Mouse (Mus musculus): Measurements from ENCODE around the gene Gan. TPM values are rescaled to one million over a fixed set of nuclear protein-coding genes. Genes with fewer than 3 reads are reported as not detected.

Gan gene
- total and polyA plus RNA-seq, 3 experiments: 1.5 to 2.9 (median 2.8) TPM

- TF ChIP-seq USF1 (IDR thresholded peaks at IDR 0.05; ENCODE audit: low read depth, low read length) (no peak), ZC3H11A (IDR thresholded peaks at IDR 0.05; ENCODE audit: low read depth, low read length) (peak; percentile 77), E2F4 (IDR thresholded peaks at IDR 0.05; ENCODE audit: insufficient replicate concordance, low read depth, low read length) (no peak), GABPA (IDR thresholded peaks at IDR 0.05; ENCODE audit: insufficient replicate concordance, low read depth, low read length) (no peak), MAZ (IDR thresholded peaks at IDR 0.05; ENCODE audit: low read depth, low read length) (peak; percentile 59; the same call in 1 of the 2 replicates), MAX (IDR thresholded peaks at IDR 0.05; ENCODE audit: low read length) (peak; percentile 14; the same call in 1 of the 2 replicates), MXI1 (IDR thresholded peaks at IDR 0.05; ENCODE audit: low read depth, low read length) (0 out of 2 replicates have a peak, but pooled peaks have one; percentile 47), ZKSCAN1 (IDR thresholded peaks at IDR 0.05; ENCODE audit: borderline replicate concordance, low read depth, low read length) (no peak), BHLHE40 (IDR thresholded peaks at IDR 0.05; ENCODE audit: low read depth, low read length) (0 out of 2 replicates have a peak, but pooled peaks have one; percentile 31)
These were observed 66.7 kb downstream of the Gan start (continued) for GRCm38 (mm10) chr8:117224630-117225029.

- no peak for DNase-seq (ENCODE audit: extremely low read depth)
- no peaks in the 10 kb centered on the region for H3K27me3 ChIP-seq (replicated peaks)
- TF ChIP-seq RCOR1 (conservative IDR thresholded peaks at IDR 0.05; ENCODE audit: low read depth, low read length) (no peak), IRF4 (IDR thresholded peaks at IDR 0.05; ENCODE audit: low read depth, low read length) (no peak), UBTF (IDR thresholded peaks at IDR 0.05; ENCODE audit: low read depth, low read length) (no peak), TBP (conservative IDR thresholded peaks at IDR 0.05; ENCODE audit: low read depth, low read length) (no peak), JUN (IDR thresholded peaks at IDR 0.05; ENCODE audit: insufficient read depth, low read depth, low read length) (no peak), CHD1 (IDR thresholded peaks at IDR 0.05; ENCODE audit: low read depth, low read length) (no peak), ELF1 (IDR thresholded peaks at IDR 0.05; ENCODE audit: low read depth, low read length) (no peak), BHLHE40 (IDR thresholded peaks at IDR 0.05; ENCODE audit: low read depth, low read length) (no peak), MAX (IDR thresholded peaks at IDR 0.05; ENCODE audit: low read length) (no peak), HCFC1 (IDR thresholded peaks at IDR 0.05; ENCODE audit: low read depth, low read length) (no peak), ZC3H11A (IDR thresholded peaks at IDR 0.05; ENCODE audit: low read depth, low read length) (no peak), NELFE (IDR thresholded peaks at IDR 0.05; ENCODE audit: low read depth, low read length) (no peak), USF2 (conservative IDR thresholded peaks at IDR 0.05; ENCODE audit: low read depth, low read length) (no peak), MXI1 (IDR thresholded peaks at IDR 0.05; ENCODE audit: low read depth, low read length) (no peak), ETS1 (conservative IDR thresholded peaks at IDR 0.05; ENCODE audit: low read depth, low read length) (no peak), SMC3 (IDR thresholded peaks at IDR 0.05; ENCODE audit: low read depth, low read length) (no peak)
- H3K79me2 ChIP-seq (replicated peaks; ENCODE audit: control insufficient read depth, extremely low read depth, insufficient read depth, poor library complexity, severe bottlenecking): no peaks in the 10 kb centered on the region
- H3K4me3 ChIP-seq (replicated peaks in 1 of 3; ENCODE audit: low read depth in 2 of 3, low read length in 2 of 3, poor library complexity in 1 of 3): no peak overlapping the region
- dilution Hi-C loops (cut with MboI; ENCODE audit: extremely low pct_ligation_motif_present, extremely low pct_unique_long_range_greater_than_20kb, low sequenced_read_pairs) (no loop called here), in situ Hi-C loops (cut with MboI; ENCODE audit: low pct_ligation_motif_present, low pct_unique_long_range_greater_than_20kb, low sequenced_read_pairs) (no loop called here)
- H3K9ac ChIP-seq (ENCODE audit: insufficient read depth, low read depth): no peak overlapping the region
- no peaks in the 10 kb centered on the region for H3K36me3 ChIP-seq (replicated peaks in 1 of 2; ENCODE audit: control insufficient read depth in 1 of 2, insufficient read depth in 1 of 2, low read length in 1 of 2)
- H3K4me1 ChIP-seq (ENCODE audit: control insufficient read depth in 1 of 2, insufficient read depth in 2 of 2): peaks cover 3 to 22% of the 10 kb centered on the region in 2 experiments; a peak in 2 of 4 replicates
- peaks cover 2% of the 10 kb centered on the region for H3K9me3 ChIP-seq (replicated peaks; ENCODE audit: low read length)
- no peak overlapping the region for H3K4me2 ChIP-seq (ENCODE audit: insufficient read depth, low read depth, poor library complexity, severe bottlenecking)
- H3K27ac ChIP-seq (ENCODE audit: insufficient read depth, low read depth): no peak overlapping the region
These were observed 68.4 kb downstream of the Gan start for GRCm38 (mm10) chr8:117226306-117226705.

All from CH12.LX (cell line).